Mouse (Mus musculus): ENCODE results near the gene Arxes1.
"Not testable (repeated sequence)": the region's sequence is repeated elsewhere in the genome, so short reads cannot be mapped to it uniquely, and the experiment has no call there.

Gene Arxes1

DNA sequence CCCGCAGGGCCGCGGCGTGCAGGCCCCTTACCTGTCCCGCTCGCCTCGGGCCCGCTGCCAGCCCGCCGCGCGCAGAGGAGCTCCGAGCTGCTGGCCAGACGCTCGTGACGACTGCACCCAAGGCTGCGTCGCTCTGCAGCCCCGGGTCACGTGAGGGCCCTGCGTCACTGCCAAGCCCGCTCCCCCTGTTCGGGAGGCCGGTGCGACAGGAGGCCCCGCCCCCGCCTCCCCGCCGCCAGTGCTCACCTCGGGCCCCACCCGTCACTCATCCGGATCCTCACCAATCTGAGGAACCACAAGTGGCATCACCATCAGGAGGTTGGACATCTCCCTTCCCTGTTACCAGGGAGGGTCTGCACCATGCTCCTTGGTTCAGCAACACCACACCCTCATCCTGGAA is 34.9 kb downstream of the Arxes1 start, which contains the start of gene Bex2:
Bex2 (minus strand) TSS at position 217 of the 400 bp plus-strand sequence.
- not testable (repeated sequence) for H3K27me3 ChIP-seq (ENCODE audit: control insufficient read depth, insufficient read depth, low read length, poor library complexity, severe bottlenecking); H3K36me3 ChIP-seq (ENCODE audit: control insufficient read depth, insufficient read depth, low read length, poor library complexity, severe bottlenecking); DNase-seq (ENCODE audit: low read depth, low spot score)
